Mouse (Mus musculus) layer of hippocampus, adult 6 months (tissue): Measurements from ENCODE around the gene Matn3. TPM values are rescaled to one million over a fixed set of nuclear protein-coding genes. Genes with fewer than 3 reads are reported as not detected.

Source experiments
- long read RNA-seq, 2 experiments: library from polyadenylated mRNA; unstranded; transcript quantifications; one replicate each; pipeline ENCODE4 v2.0.0; 2019 to 2020
- polyA plus RNA-seq: library from polyadenylated mRNA; unstranded; fragments of <200 nt; fragmentation: Nextera tagmentation; gene quantifications from 2 replicates; pipeline ENCODE4 v1.2.3, GENCODE M21; 2021

Matn3 gene
- polyA plus RNA-seq = not detected in 2 replicates
- long read RNA-seq, experiment 1 = 0 reads
- long read RNA-seq, experiment 2 = 0 reads

GRCm38 (mm10) chr12:8947714-8948464 is at the start of gene Matn3:
Gene Matn3, plus strand, starts transcription at chr12:8947929.

GRCm38 (mm10) chr12:8921394-8922368 is 26.0 kb upstream of the Matn3 start, which contains the start of gene Laptm4a:
Gene Laptm4a, plus strand, starts transcription at chr12:8921664.

DNA sequence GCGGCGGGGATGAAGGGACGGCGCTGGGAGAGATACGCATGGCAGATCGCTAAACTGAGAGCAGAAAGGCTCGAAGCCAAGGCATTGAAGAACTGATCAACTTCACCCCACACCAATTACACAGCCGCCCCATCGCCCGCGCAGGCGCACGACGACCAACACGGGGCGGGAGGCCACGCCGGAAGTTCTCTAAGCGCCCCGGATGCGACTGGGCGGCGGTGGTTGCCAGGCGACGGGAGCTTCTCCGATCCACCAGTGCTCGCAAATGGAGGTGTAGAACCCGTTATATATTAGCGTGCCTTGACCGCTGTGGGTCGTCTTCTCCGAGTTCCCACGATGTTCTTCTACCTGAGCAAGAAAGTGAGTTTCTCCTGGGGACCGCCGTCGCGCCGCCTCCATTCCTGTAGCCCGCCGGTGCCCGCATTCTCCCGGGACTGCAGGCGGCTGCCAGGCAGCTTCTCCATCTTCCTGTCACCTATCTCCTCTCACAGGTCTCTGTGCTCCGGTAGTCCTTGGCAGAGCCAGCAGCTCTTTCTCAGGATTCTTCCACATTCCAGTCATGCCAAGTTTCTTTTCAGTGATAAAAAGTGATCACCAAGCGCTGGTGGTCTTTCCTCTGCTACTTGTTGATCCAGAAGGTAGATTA is 26.2 kb downstream of the Matn3 start, which contains the start of gene Wdr35:
Gene Wdr35, plus strand, starts transcription at position 73 of the 646 bp plus-strand sequence.

Other genes with a start within 250 kb of the Matn3 start
- gene Sdc1, start 176.6 kb upstream of the Matn3 start, polyA plus RNA-seq = 0.43 and 0.50 TPM in 2 replicates
- 142 and 145 TPM in 2 replicates for gene Laptm4a, start 26.3 kb upstream of the Matn3 start, polyA plus RNA-seq
- 25.6 and 28.9 TPM in 2 replicates for gene Wdr35, start 26.0 kb downstream of the Matn3 start, polyA plus RNA-seq
- 7.8 and 9.8 TPM in 2 replicates for gene Ttc32, start 82.1 kb downstream of the Matn3 start, polyA plus RNA-seq